Mouse (Mus musculus): ENCODE measurements around the gene Dnttip2. TPM values are rescaled to one million over a fixed set of nuclear protein-coding genes. Genes with fewer than 3 reads are reported as not detected.

The Dnttip2 gene
- 40.7 and 44.1 TPM in 2 replicates for polyA plus RNA-seq (2015; fragmentation: Nextera tagmentation; extraction: Ambion mirVana)

GRCm38 (mm10) chr3:122274241-122275024 lies at the start of gene Dnttip2:
Dnttip2 (plus strand) TSS chr3:122274388.

GRCm38 (mm10) chr3:122245215-122245877 lies 28.8 kb upstream of the Dnttip2 start, which contains the start of gene Gclm:
Gclm (plus strand) TSS chr3:122245557.

GRCm38 (mm10) chr3:122293954-122294850 lies 20.0 kb downstream of the Dnttip2 start, which contains the start of gene Bcar3:
Bcar3 (plus strand) TSS chr3:122294136.

MicroRNA genes within 50 kb of the gene (microRNA counts, 519-probe panel; counts per million panel counts)
- microRNA mmu-miR-760: 88.3 counts per million

Other genes with a start within 250 kb of the Dnttip2 start
- 0.51 and 0.78 TPM in 2 replicates for gene Abca4, start 229.9 kb upstream of the Dnttip2 start, polyA plus RNA-seq (2015; fragmentation: Nextera tagmentation; extraction: Ambion mirVana)
- 363 and 433 TPM in 2 replicates for gene Gclm, start 28.8 kb upstream of the Dnttip2 start, polyA plus RNA-seq (2015; fragmentation: Nextera tagmentation; extraction: Ambion mirVana)
- gene Bcar3, start 19.7 kb downstream of the Dnttip2 start, polyA plus RNA-seq (2015; fragmentation: Nextera tagmentation; extraction: Ambion mirVana): 3.2 and 3.6 TPM in 2 replicates

Data from spleen, postnatal 0 days (tissue).